Mouse (Mus musculus) limb, embryonic 11.5 days (tissue): Measurements from ENCODE around the gene Coq9. TPM values are rescaled to one million over a fixed set of nuclear protein-coding genes. Genes with fewer than 3 reads are reported as not detected.
"Not testable (repeated sequence)": the region's sequence is repeated elsewhere in the genome, so short reads cannot be mapped to it uniquely, and the experiment has no call there.

Experiments used
- ATAC-seq: fragments of 200-750 bp; cut with Nextera tagmentation; 2 replicates; pipeline ENCODE4 v1.8.0; 2017; ENCODE audit warnings: low read depth; ENCODE audit not compliant: insufficient number of reproducible peaks, low FRiP score, low TSS enrichment
- DNase-seq: peaks from one replicate; pipeline ENCODE4 v3.0.0-alpha.2; 2015; ENCODE audit warnings: low spot score
- H3K27ac ChIP-seq: fragments of 300-500 bp; sonication (generic); replicated peaks from 2 replicates; pipeline ENCODE4 v1.5.1; 2014; ENCODE audit warnings: low read depth, mild to moderate bottlenecking, low read length
- H3K27me3 ChIP-seq: fragments of 300-500 bp; sonication (generic); 2 replicates; pipeline ENCODE4 v1.6.1; 2014; ENCODE audit warnings: mild to moderate bottlenecking, low read length, mixed read lengths; ENCODE audit not compliant: control insufficient read depth, insufficient read depth
- H3K36me3 ChIP-seq: fragments of 300-500 bp; sonication (generic); 2 replicates; pipeline ENCODE4 v1.6.1; 2014; ENCODE audit warnings: mild to moderate bottlenecking, low read length, moderate library complexity, mixed read lengths; ENCODE audit not compliant: control insufficient read depth, insufficient read depth
- H3K4me1 ChIP-seq: fragments of 300-500 bp; sonication (generic); 2 replicates; pipeline ENCODE4 v1.6.1; 2014; ENCODE audit warnings: low read length, mixed read lengths; ENCODE audit not compliant: control insufficient read depth, insufficient read depth
- H3K4me2 ChIP-seq: fragments of 300-500 bp; sonication (generic); 2 replicates; pipeline ENCODE4 v1.6.1; 2014; ENCODE audit warnings: low read depth, mild to moderate bottlenecking, moderate library complexity; ENCODE audit not compliant: severe bottlenecking
- H3K4me3 ChIP-seq: fragments of 300-500 bp; sonication (generic); 2 replicates; pipeline ENCODE4 v1.5.1; 2014; ENCODE audit warnings: low read depth, low read length
- H3K9ac ChIP-seq: fragments of 300-500 bp; sonication (generic); 2 replicates; pipeline ENCODE4 v1.6.1; 2014; ENCODE audit warnings: mild to moderate bottlenecking, low read length
- H3K9me3 ChIP-seq: fragments of 300-500 bp; sonication (generic); 2 replicates; pipeline ENCODE4 v1.6.1; 2016; ENCODE audit warnings: low read length; ENCODE audit not compliant: control insufficient read depth
- whole genome bisulfite sequencing: fragments of 180-500 bp; shearing (Covaris S2); extraction: QIAGEN DNeasy Blood & Tissue Kit; methylation state at CpG from one replicate; pipeline ENCODE4 v1.1.7; 2014; 5-methylcytosine and 5-hydroxymethylcytosine counted together
- polyA plus RNA-seq: library from polyadenylated mRNA; unstranded; fragments of >200 nt; fragmentation: Nextera tagmentation; extraction: Ambion mirVana; gene quantifications from 2 replicates; pipeline ENCODE4 v1.2.1, GENCODE M21; 2014

The Coq9 gene
- polyA plus RNA-seq, 1 experiment from 2014 or later: 64.0 TPM

GRCm38 (mm10) chr8:94826210-94826609 is 11.9 kb upstream of the Coq9 start:
- WGBS: 94% methylated on average over 5 of the region's 5 CpGs
- H3K4me1 ChIP-seq: no peaks in the 10 kb centered on the region
- H3K36me3 ChIP-seq: peaks cover 34% of the 10 kb centered on the region
- no peak overlapping the region for H3K27ac ChIP-seq
- H3K9ac ChIP-seq: no peak overlapping the region
- H3K27me3 ChIP-seq: no peaks in the 10 kb centered on the region
- DNase-seq: no peak
- H3K4me3 ChIP-seq: no peak overlapping the region
- no peak overlapping the region for H3K4me2 ChIP-seq
- ATAC-seq: no peak
- H3K9me3 ChIP-seq: no peaks in the 10 kb centered on the region

GRCm38 (mm10) chr8:94828284-94828683 is 9.8 kb upstream of the Coq9 start:
- no peaks in the 10 kb centered on the region for H3K27me3 ChIP-seq
- H3K4me3 ChIP-seq: no peak overlapping the region
- no peak overlapping the region for H3K9ac ChIP-seq
- DNase-seq (no peak), ATAC-seq (no peak)
- H3K36me3 ChIP-seq: peaks cover 35% of the 10 kb centered on the region
- no peak overlapping the region for H3K4me2 ChIP-seq
- 90% methylated on average over 6 of the region's 6 CpGs for WGBS
- H3K27ac ChIP-seq: no peak overlapping the region
- no peaks in the 10 kb centered on the region for H3K9me3 ChIP-seq
- H3K4me1 ChIP-seq: no peaks in the 10 kb centered on the region

- not testable (repeated sequence) for H3K4me2 ChIP-seq, H3K4me1 ChIP-seq, ATAC-seq, H3K27me3 ChIP-seq, DNase-seq, H3K27ac ChIP-seq, H3K9me3 ChIP-seq, H3K4me3 ChIP-seq, H3K9ac ChIP-seq
- H3K36me3 ChIP-seq: peaks cover 16% of the 10 kb centered on the region
- 82% methylated on average over 7 of the region's 7 CpGs for whole genome bisulfite sequencing
Measured at GRCm38 (mm10) chr8:94833901-94834405, 4.2 kb upstream of the Coq9 start.

GRCm38 (mm10) chr8:94835751-94836150 is 2.4 kb upstream of the Coq9 start:
- not testable (repeated sequence) for H3K9me3 ChIP-seq, H3K4me3 ChIP-seq, H3K4me2 ChIP-seq, DNase-seq, ATAC-seq, H3K27me3 ChIP-seq, H3K9ac ChIP-seq, H3K36me3 ChIP-seq, H3K27ac ChIP-seq, H3K4me1 ChIP-seq
- WGBS: 97% methylated on average over 13 of the region's 13 CpGs

- no peak for ATAC-seq
- peak overlapping the region; percentile 92; the same call in 1 of the 2 replicates for H3K4me3 ChIP-seq
- H3K27ac ChIP-seq: no peak overlapping the region
Measured at GRCm38 (mm10) chr8:94836456-94837240, 1.5 kb upstream of the Coq9 start.

GRCm38 (mm10) chr8:94838600-94838999 is 479 bp downstream of the Coq9 start:
- under 1% methylated on average over 24 of the region's 24 CpGs for WGBS
- no peaks in the 10 kb centered on the region for H3K27me3 ChIP-seq
- peaks cover 5% of the 10 kb centered on the region; the same call in 1 of the 2 replicates for H3K4me1 ChIP-seq
- H3K4me3 ChIP-seq: peak overlapping the region; percentile 92
- no peak for DNase-seq
- H3K9ac ChIP-seq: peak overlapping the region; percentile 90
- H3K9me3 ChIP-seq: no peaks in the 10 kb centered on the region
- H3K27ac ChIP-seq: peak overlapping the region; percentile 65; the same call in 1 of the 2 replicates
- H3K4me2 ChIP-seq: peak overlapping the region; percentile 76
- H3K36me3 ChIP-seq: no peaks in the 10 kb centered on the region
- peak; percentile 22; the same call in 1 of the 2 replicates for ATAC-seq

More at GRCm38 (mm10) chr8:94836456-94837240, 1.5 kb upstream of the Coq9 start:
- no peaks in the 10 kb centered on the region for H3K27me3 ChIP-seq
- H3K4me2 ChIP-seq: peak overlapping the region; percentile 76
- peaks cover 5% of the 10 kb centered on the region; the same call in 1 of the 2 replicates for H3K4me1 ChIP-seq
- no peak overlapping the region for H3K9ac ChIP-seq
- H3K36me3 ChIP-seq: peaks cover 3% of the 10 kb centered on the region
- DNase-seq: no peak
- no peaks in the 10 kb centered on the region for H3K9me3 ChIP-seq
- 72% methylated on average over 11 of the region's 11 CpGs for WGBS

GRCm38 (mm10) chr8:94841183-94841582 is 3.1 kb downstream of the Coq9 start:
- 0 out of 2 replicates have a peak, but pooled peaks cover 2% of the 10 kb centered on the region for H3K36me3 ChIP-seq
- no peak overlapping the region for H3K27ac ChIP-seq
- WGBS: 56% methylated on average over 2 of the region's 2 CpGs
- no peak overlapping the region for H3K9ac ChIP-seq
- no peak overlapping the region for H3K4me3 ChIP-seq
- H3K9me3 ChIP-seq: no peaks in the 10 kb centered on the region
- H3K4me1 ChIP-seq: peaks cover 5% of the 10 kb centered on the region; the same call in 1 of the 2 replicates
- H3K27me3 ChIP-seq: no peaks in the 10 kb centered on the region
- DNase-seq (no peak), ATAC-seq (no peak)
- H3K4me2 ChIP-seq: no peak overlapping the region

- DNase-seq: no peak
- WGBS: 94% methylated on average over 5 of the region's 5 CpGs
- no peak overlapping the region for H3K4me2 ChIP-seq
Measured at GRCm38 (mm10) chr8:94850049-94850448, 11.9 kb downstream of the Coq9 start.

More at GRCm38 (mm10) chr8:94850049-94850448, 11.9 kb downstream of the Coq9 start:
- Histone ChIP-seq H3K27me3 (no peaks in the 10 kb centered on the region), H3K36me3 (peaks cover 13% of the 10 kb centered on the region), H3K9me3 (no peaks in the 10 kb centered on the region), H3K4me3 (no peak overlapping the region), H3K4me1 (no peaks in the 10 kb centered on the region), H3K9ac (no peak overlapping the region), H3K27ac (no peak overlapping the region)
- no peak for ATAC-seq
